Mouse (Mus musculus) neural tube, embryonic 15.5 days (tissue): Measurements from ENCODE around the gene Lhfpl5. TPM values are rescaled to one million over a fixed set of nuclear protein-coding genes. Genes with fewer than 3 reads are reported as not detected.

Source experiments
- ATAC-seq: fragments of 200-750 bp; cut with Nextera tagmentation; 2 replicates; pipeline ENCODE4 v1.8.0; 2017; ENCODE audit warnings: mild to moderate bottlenecking, moderate TSS enrichment, moderate library complexity; ENCODE audit not compliant: low FRiP score
- H3K27ac ChIP-seq: fragments of 300-500 bp; sonication (generic); replicated peaks from 2 replicates; pipeline ENCODE4 v1.5.1; 2015; ENCODE audit warnings: mild to moderate bottlenecking, inconsistent platforms
- H3K27me3 ChIP-seq: fragments of 300-500 bp; sonication (generic); replicated peaks from 2 replicates; pipeline ENCODE4 v1.6.1; 2015; ENCODE audit warnings: inconsistent platforms
- H3K36me3 ChIP-seq: fragments of 300-500 bp; sonication (generic); 2 replicates; pipeline ENCODE4 v1.6.1; 2015; ENCODE audit warnings: inconsistent platforms
- H3K4me1 ChIP-seq: fragments of 300-500 bp; sonication (generic); 2 replicates; pipeline ENCODE4 v1.6.1; 2015; ENCODE audit warnings: inconsistent platforms
- H3K4me2 ChIP-seq: fragments of 300-500 bp; sonication (generic); 2 replicates; pipeline ENCODE4 v1.6.1; 2015; ENCODE audit warnings: inconsistent platforms, mild to moderate bottlenecking, moderate library complexity
- H3K4me3 ChIP-seq: fragments of 300-500 bp; sonication (generic); replicated peaks from 2 replicates; pipeline ENCODE4 v1.5.1; 2015; ENCODE audit warnings: mild to moderate bottlenecking, inconsistent platforms
- H3K9ac ChIP-seq: fragments of 300-500 bp; sonication (generic); replicated peaks from 2 replicates; pipeline ENCODE4 v1.6.1; 2015; ENCODE audit warnings: mild to moderate bottlenecking, inconsistent platforms
- H3K9me3 ChIP-seq: fragments of 300-500 bp; sonication (generic); replicated peaks from 2 replicates; pipeline ENCODE4 v1.6.1; 2016; ENCODE audit warnings: inconsistent platforms
- WGBS: fragments of 180-500 bp; shearing (Covaris S2); methylation state at CpG from one replicate; pipeline ENCODE4 v1.1.7; 2015; ENCODE audit warnings: mixed read lengths; 5-methylcytosine and 5-hydroxymethylcytosine counted together
- polyA plus RNA-seq: library from polyadenylated mRNA; unstranded; fragments of >200 nt; fragmentation: Nextera tagmentation; extraction: Ambion mirVana; gene quantifications from 2 replicates; pipeline ENCODE4 v1.2.1, GENCODE M21; 2015

Lhfpl5 gene
- polyA plus RNA-seq, 1 experiment from 2014 or later, result 20.2 TPM

DNA sequence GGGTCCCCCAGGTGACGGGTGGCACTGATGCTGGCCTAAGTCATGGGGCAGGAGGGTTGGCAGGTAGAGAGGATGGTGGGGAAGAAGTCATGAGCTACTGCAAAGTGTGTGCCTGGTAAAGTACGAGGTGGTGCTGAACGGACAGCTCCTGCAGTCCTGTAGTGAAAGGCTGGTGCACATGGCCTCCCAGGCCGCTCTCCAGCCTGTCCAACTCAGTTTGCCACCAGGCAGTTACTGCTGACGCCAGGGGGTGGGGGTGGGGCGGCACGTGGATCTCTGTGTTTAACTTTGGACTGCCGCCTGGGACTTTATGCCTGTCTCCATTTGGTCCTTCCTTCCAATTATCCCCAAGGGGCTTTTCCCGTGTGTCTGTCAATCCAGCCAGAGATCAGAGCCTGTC, 5.0 kb downstream of the Lhfpl5 start:
- H3K9me3 ChIP-seq, result no peaks in the 10 kb centered on the region
- no peak overlapping the region for H3K4me3 ChIP-seq
- no peak for ATAC-seq
- H3K36me3 ChIP-seq, result no peaks in the 10 kb centered on the region
- no peaks in the 10 kb centered on the region for H3K27me3 ChIP-seq
- H3K9ac ChIP-seq, result no peak overlapping the region
- H3K4me2 ChIP-seq, result no peak overlapping the region
- peaks cover 8% of the 10 kb centered on the region for H3K4me1 ChIP-seq
- 3% methylated on average over 9 of the region's 9 CpGs for WGBS
- no peak overlapping the region for H3K27ac ChIP-seq

- H3K9ac ChIP-seq, result no peak overlapping the region
- no peaks in the 10 kb centered on the region for H3K36me3 ChIP-seq
- WGBS, result 60% methylated on average over 2 of the region's 2 CpGs
- no peaks in the 10 kb centered on the region for H3K27me3 ChIP-seq
- no peak overlapping the region for H3K4me3 ChIP-seq
- H3K9me3 ChIP-seq, result no peaks in the 10 kb centered on the region
- no peak overlapping the region for H3K4me2 ChIP-seq
- H3K4me1 ChIP-seq, result peaks cover 3% of the 10 kb centered on the region; the same call in 1 of the 2 replicates
- ATAC-seq, result no peak
- no peak overlapping the region for H3K27ac ChIP-seq
Observed at GRCm38 (mm10) chr17:28581056-28581455, 5.6 kb downstream of the Lhfpl5 start.

DNA sequence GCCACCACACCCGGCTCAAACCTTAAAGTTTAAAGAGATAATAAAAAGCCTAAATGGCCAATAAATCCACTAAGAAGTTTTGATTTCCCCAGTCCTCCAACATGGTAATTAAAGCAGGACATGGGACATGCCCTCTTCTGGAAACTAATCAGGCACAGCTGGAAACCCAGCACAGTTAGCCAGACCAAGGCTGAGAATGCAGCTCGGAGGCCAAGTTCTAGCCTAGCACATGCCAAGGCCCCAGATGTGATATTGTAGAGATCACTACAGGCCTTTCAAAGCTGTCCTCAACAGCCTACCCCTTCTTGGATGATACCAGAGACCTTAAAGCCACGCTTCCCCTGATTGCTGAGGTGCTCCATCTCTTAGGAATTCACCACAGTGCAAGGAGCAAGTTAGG, 11.1 kb downstream of the Lhfpl5 start:
- Histone ChIP-seq H3K36me3 (peaks cover 42% of the 10 kb centered on the region), H3K9me3 (no peaks in the 10 kb centered on the region), H3K4me3 (no peak overlapping the region), H3K4me2 (no peak overlapping the region), H3K27me3 (no peaks in the 10 kb centered on the region), H3K4me1 (no peaks in the 10 kb centered on the region), H3K9ac (no peak overlapping the region), H3K27ac (no peak overlapping the region)
- no peak for ATAC-seq
- 83% methylated on average over 3 of the region's 3 CpGs for WGBS

DNA sequence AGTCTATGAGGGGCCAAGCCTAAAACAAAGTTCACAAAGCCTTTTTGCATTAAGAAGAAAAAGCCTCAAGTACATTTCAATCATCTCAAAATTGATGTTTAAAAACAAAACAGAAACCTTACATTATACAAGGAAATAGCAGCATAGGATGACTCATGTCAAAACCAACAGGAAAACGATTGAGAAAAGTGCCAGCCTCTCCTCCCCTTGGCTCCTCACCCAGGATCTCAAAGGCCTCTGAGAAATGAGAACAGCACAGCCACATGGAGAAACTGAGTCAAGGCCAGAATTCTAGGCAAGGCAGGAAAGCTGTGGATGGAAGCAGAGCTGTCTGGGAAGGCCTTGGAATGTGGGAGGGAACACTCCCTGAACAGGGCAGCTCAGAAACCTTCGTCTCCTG, 13.2 kb downstream of the Lhfpl5 start:
- no peak overlapping the region for H3K4me2 ChIP-seq
- H3K36me3 ChIP-seq, result peaks cover 62% of the 10 kb centered on the region
- H3K27ac ChIP-seq, result no peak overlapping the region
- H3K27me3 ChIP-seq, result no peaks in the 10 kb centered on the region
- H3K4me3 ChIP-seq, result no peak overlapping the region
- 85% methylated on average over 2 of the region's 2 CpGs for WGBS
- ATAC-seq, result no peak
- H3K4me1 ChIP-seq, result no peaks in the 10 kb centered on the region
- H3K9me3 ChIP-seq, result no peaks in the 10 kb centered on the region
- no peak overlapping the region for H3K9ac ChIP-seq

DNA sequence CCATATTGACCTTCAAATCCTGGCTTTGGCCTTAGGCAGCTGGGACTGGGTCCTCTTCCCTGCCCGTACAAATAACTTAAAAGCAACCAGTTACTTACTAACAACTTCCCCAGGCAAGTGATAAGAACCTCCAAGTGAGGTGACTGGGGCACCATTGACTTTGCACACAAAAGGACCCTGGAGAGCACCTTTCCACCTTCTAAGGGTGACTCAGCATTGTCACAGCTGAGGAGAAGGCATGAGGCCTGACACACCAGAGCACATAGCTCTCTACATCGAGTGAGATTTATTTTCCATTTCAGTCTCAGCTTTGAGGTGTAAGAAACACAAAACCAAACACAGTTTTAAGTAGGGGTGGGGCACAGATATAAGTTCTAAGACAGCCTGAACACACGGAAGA, 15.2 kb downstream of the Lhfpl5 start:
- H3K9me3 ChIP-seq, result no peaks in the 10 kb centered on the region
- no peak for ATAC-seq
- WGBS, result 87% methylated on average over 3 of the region's 3 CpGs
- no peak overlapping the region for H3K4me2 ChIP-seq
- peaks cover 70% of the 10 kb centered on the region for H3K36me3 ChIP-seq
- H3K27ac ChIP-seq, result no peak overlapping the region
- H3K9ac ChIP-seq, result no peak overlapping the region
- no peak overlapping the region for H3K4me3 ChIP-seq
- H3K4me1 ChIP-seq, result no peaks in the 10 kb centered on the region
- H3K27me3 ChIP-seq, result no peaks in the 10 kb centered on the region

DNA sequence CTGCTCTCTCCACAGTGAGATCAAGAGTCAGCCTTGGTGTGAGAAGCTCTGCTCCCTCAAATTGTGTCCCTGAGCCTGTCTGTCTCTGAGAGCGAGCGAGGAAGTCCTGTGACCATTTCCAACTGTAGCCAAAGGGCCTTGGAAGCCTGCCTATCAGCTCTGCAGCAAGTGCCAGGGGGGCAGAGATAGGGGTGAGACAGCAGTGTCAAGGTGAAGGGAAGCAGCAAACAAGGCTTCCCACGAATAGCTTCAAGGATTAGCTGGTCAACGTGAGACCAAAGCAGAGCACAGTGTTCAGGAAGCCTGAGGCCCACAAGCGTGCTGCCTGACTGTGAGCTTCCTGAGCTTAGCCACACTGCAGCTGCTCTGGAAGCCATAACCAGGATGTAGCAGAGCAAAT, 16.0 kb downstream of the Lhfpl5 start:
- peaks cover 79% of the 10 kb centered on the region for H3K36me3 ChIP-seq
- H3K4me1 ChIP-seq, result no peaks in the 10 kb centered on the region
- H3K27me3 ChIP-seq, result no peaks in the 10 kb centered on the region
- no peaks in the 10 kb centered on the region for H3K9me3 ChIP-seq
- no peak overlapping the region for H3K27ac ChIP-seq
- no peak overlapping the region for H3K9ac ChIP-seq
- WGBS, result 94% methylated on average over 5 of the region's 5 CpGs
- no peak for ATAC-seq
- H3K4me2 ChIP-seq, result no peak overlapping the region
- no peak overlapping the region for H3K4me3 ChIP-seq

GRCm38 (mm10) chr17:28592998-28593397, 17.6 kb downstream of the Lhfpl5 start:
- Histone ChIP-seq H3K36me3 (peaks cover 81% of the 10 kb centered on the region), H3K9me3 (no peaks in the 10 kb centered on the region), H3K9ac (no peak overlapping the region), H3K27ac (no peak overlapping the region), H3K4me2 (no peak overlapping the region), H3K27me3 (no peaks in the 10 kb centered on the region), H3K4me3 (no peak overlapping the region), H3K4me1 (no peaks in the 10 kb centered on the region)
- ATAC-seq, result no peak
- WGBS, result 25% methylated on average over 4 of the region's 4 CpGs

DNA sequence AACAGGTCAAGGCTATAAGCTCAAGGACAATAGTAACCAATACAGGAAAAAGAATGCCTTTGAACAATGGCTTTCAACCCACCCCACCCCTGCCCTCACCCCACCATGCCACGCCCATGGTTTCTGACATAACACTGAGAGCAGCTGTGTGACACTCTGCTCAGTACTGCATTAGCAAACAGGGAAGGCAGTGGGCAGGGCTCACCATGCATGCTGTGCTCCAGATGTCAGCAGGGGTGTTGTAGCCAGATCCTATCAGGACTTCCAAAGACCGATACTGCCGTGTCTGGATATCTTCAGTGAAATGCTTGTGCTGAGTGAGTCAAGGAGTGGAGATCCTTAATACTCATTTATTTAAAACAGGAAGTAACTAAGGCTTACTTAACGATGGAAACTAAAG, 18.5 kb downstream of the Lhfpl5 start:
- no peak overlapping the region for H3K4me2 ChIP-seq
- no peaks in the 10 kb centered on the region for H3K27me3 ChIP-seq
- peaks cover 80% of the 10 kb centered on the region for H3K36me3 ChIP-seq
- no peak for ATAC-seq
- no peaks in the 10 kb centered on the region for H3K4me1 ChIP-seq
- H3K9ac ChIP-seq, result no peak overlapping the region
- no peaks in the 10 kb centered on the region for H3K9me3 ChIP-seq
- 72% methylated on average over 4 of the region's 4 CpGs for WGBS
- H3K4me3 ChIP-seq, result no peak overlapping the region
- H3K27ac ChIP-seq, result no peak overlapping the region

DNA sequence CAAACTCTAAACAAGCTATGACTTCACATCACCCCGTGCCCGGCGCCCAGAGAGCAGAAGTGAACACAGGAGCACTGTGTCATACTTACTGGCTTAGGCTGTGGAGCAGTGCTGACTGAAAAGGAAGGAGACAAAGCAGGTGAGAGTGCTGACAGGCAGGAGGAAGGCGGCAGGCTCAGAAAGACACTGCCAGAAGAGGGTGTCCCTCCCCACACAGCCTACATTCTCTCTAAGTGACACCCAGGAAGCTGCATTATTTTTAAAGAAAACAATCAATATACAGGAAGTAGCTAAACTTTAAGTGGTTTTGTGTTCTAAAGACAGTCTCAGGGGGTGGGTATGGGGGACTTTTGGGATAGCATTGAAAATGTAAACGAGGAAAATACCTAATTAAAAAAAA, 25.3 kb downstream of the Lhfpl5 start:
- ATAC-seq, result no peak
- H3K4me3 ChIP-seq, result no peak overlapping the region
- H3K9me3 ChIP-seq, result no peaks in the 10 kb centered on the region
- no peaks in the 10 kb centered on the region for H3K27me3 ChIP-seq
- H3K36me3 ChIP-seq, result peaks cover 86% of the 10 kb centered on the region
- 91% methylated on average over 5 of the region's 5 CpGs for WGBS
- no peak overlapping the region for H3K4me2 ChIP-seq
- no peak overlapping the region for H3K27ac ChIP-seq
- no peak overlapping the region for H3K9ac ChIP-seq
- H3K4me1 ChIP-seq, result no peaks in the 10 kb centered on the region

DNA sequence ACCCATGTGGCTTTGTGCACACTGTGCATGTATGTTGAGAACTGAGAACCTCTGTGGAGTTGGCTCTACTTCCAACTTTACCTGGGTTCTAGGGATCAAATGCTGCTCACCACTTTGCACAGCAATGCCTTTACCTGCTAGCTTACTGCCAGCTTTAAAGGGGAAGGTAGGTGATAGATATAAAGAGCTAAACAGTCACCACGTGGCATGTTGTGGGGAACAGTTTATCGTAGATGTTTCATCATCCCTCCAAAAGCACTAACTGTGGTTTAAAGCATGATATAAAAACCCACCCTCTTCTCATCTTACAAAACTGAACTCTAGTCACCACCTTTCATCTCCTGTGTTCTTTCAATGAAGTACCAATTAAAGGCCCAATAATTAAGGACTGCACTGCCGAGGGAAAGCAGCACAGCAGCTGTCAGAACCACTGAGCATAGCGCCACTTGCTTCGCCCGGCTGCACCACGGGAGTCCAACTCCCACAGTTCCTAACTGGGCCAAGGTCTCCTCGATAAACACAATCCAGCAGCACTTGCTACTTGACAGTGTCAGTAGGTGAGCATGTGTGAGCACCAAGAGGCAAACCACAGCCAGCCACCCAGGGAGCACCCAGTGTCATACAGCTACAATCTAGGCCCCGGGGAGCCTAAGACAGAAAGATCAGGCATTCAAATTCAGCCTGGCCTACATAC, 26.3 kb downstream of the Lhfpl5 start:
- ATAC-seq, result no peak
- Histone ChIP-seq H3K36me3 (peaks cover 85% of the 10 kb centered on the region), H3K4me3 (no peak overlapping the region), H3K4me2 (no peak overlapping the region), H3K9ac (no peak overlapping the region), H3K9me3 (no peaks in the 10 kb centered on the region), H3K4me1 (no peaks in the 10 kb centered on the region), H3K27me3 (no peaks in the 10 kb centered on the region), H3K27ac (no peak overlapping the region)
- 75% methylated on average over 9 of the region's 9 CpGs for WGBS

- no peak overlapping the region for H3K4me2 ChIP-seq
- 0 out of 2 replicates have a peak, but pooled peaks cover 2% of the 10 kb centered on the region for H3K4me1 ChIP-seq
- 88% methylated on average over 3 of the region's 3 CpGs for WGBS
- H3K4me3 ChIP-seq, result no peak overlapping the region
- no peak overlapping the region for H3K27ac ChIP-seq
- H3K9me3 ChIP-seq, result no peaks in the 10 kb centered on the region
- H3K9ac ChIP-seq, result no peak overlapping the region
- ATAC-seq, result no peak
- no peaks in the 10 kb centered on the region for H3K27me3 ChIP-seq
- peaks cover 31% of the 10 kb centered on the region for H3K36me3 ChIP-seq
Observed at GRCm38 (mm10) chr17:28609543-28609942, 34.1 kb downstream of the Lhfpl5 start.

- Histone ChIP-seq H3K4me1 (peaks cover 13% of the 10 kb centered on the region), H3K27ac (no peak overlapping the region), H3K9ac (no peak overlapping the region), H3K4me2 (no peak overlapping the region), H3K9me3 (no peaks in the 10 kb centered on the region), H3K27me3 (no peaks in the 10 kb centered on the region), H3K36me3 (peaks cover 10% of the 10 kb centered on the region; the same call in 1 of the 2 replicates), H3K4me3 (no peak overlapping the region)
- 94% methylated on average over 2 of the region's 2 CpGs for WGBS
- no peak for ATAC-seq
Observed at GRCm38 (mm10) chr17:28612603-28613002, 37.2 kb downstream of the Lhfpl5 start.
